Mouse (Mus musculus) brain, embryonic 14.5 days (tissue): Measurements from ENCODE around the gene P4hb. TPM values are rescaled to one million over a fixed set of nuclear protein-coding genes. Genes with fewer than 3 reads are reported as not detected.

ENCODE experiments used
- DNase-seq: peaks from one replicate; pipeline ENCODE4 v3.0.0-alpha.2; 2011; ENCODE audit warnings: low read depth
- CTCF ChIP-seq: fragments of 200-500 bp; IDR thresholded peaks from 2 replicates; pipeline ENCODE4 v1.5.1; 2012; ENCODE audit warnings: inconsistent platforms, mild to moderate bottlenecking, moderate library complexity, borderline replicate concordance; ENCODE audit not compliant: insufficient read depth, insufficient read length; ENCODE audit errors: extremely low read depth
- POLR2A ChIP-seq: fragments of 200-500 bp; IDR thresholded peaks from 2 replicates; pipeline ENCODE4 v1.6.1; 2012; ENCODE audit warnings: mild to moderate bottlenecking, inconsistent platforms, borderline replicate concordance; ENCODE audit not compliant: poor library complexity, insufficient read depth, insufficient read length, severe bottlenecking; ENCODE audit errors: extremely low read depth
- polyA plus RNA-seq: library from polyadenylated mRNA; depleted of rRNA; stranded (reverse); fragments of >200 nt; gene quantifications from 2 replicates; pipeline ENCODE4 v1.2.3, GENCODE M21; 2012; rRNA removed

The P4hb gene
- 162 and 206 TPM in 2 replicates for polyA plus RNA-seq

DNA sequence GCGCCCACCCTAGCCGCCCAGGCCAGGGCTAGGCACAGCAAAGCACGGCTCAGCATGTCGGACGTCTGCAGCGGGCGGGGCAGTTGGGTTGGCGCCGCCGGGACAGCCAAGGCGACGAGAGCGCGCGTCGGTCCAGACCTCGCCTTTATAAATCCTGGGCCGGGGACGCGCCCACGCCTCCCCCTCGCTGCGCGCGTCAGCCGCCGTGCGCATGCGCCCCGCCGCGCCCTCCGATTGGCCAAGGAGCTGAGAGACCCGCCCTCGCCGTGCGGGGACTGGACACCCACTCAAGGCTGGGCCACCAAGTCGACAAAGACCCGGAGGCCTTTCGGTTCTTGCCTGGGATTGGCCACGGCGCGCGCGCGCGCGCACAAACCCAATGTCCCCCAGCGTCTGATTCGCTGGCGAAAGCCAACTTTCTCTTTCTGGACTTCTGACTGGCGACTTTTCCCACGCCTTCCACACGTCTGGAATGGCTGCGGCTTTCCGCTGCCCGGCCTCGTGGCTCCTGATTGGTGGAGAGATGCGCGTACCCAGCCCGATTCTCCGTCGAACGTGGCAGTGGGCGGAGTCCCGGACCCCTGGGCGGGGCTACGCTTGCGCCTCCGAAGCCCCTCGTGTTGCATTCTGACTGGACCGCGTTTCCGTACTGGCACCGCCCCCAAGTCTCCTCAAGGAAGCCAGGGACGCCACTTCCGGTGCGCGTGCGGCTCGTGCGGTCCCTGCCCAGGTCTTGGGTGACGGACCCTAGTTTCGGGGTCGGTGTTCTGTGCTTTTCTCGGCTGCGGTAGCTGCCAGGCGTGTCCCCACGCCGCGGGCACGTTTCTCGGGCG is at the start of gene P4hb:
Gene P4hb, minus strand, starts transcription at position 502 of the 833 bp plus-strand sequence.
- TF ChIP-seq CTCF (no peak), POLR2A (peak; percentile 93)
- DNase-seq = peak; percentile 100

DNA sequence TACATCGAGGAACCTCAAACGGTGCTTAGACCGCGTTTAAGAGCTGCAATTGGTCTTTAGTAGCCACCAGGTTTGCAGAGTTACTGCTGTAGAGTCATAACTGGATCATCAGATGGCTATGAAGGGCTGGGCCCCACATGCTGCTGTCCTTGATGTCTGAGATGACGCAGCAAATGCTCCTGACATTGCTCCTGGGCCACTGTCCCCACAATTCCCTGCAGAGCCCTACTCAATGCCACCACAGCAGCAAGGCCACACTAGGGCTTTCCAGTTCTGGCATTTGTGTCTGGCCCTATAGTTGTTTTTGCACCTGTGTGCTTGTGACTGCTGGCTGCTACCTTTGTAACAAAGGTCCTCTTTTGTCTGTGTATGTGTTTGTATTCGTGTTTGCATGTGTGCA is 49.8 kb upstream of the P4hb start:
- TF ChIP-seq CTCF (no peak), POLR2A (no peak)

DNA sequence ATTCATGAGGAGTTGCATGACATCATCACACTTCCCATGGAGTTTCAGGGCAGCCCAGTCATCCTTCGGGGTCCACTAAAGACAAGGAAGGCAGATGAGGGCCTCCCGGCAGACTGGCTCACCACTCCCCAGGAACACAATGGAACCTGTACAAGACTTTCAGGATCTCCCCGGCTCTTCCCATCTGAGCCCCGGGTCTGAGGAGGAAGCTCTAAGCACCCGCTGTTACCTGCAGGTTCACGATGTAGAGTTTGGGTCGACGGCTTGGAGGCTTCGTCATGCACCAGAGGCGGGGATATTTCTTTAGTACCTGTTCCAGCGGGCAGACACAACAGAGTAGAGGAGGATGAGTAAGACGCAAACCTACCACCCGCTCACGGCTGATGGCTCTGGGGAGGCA is 47.1 kb upstream of the P4hb start:
- no peak for TF ChIP-seq CTCF
- no peak for TF ChIP-seq POLR2A
- no peak for DNase-seq

More for the DNA sequence above, 49.8 kb upstream of the P4hb start:
- no peak for DNase-seq

DNA sequence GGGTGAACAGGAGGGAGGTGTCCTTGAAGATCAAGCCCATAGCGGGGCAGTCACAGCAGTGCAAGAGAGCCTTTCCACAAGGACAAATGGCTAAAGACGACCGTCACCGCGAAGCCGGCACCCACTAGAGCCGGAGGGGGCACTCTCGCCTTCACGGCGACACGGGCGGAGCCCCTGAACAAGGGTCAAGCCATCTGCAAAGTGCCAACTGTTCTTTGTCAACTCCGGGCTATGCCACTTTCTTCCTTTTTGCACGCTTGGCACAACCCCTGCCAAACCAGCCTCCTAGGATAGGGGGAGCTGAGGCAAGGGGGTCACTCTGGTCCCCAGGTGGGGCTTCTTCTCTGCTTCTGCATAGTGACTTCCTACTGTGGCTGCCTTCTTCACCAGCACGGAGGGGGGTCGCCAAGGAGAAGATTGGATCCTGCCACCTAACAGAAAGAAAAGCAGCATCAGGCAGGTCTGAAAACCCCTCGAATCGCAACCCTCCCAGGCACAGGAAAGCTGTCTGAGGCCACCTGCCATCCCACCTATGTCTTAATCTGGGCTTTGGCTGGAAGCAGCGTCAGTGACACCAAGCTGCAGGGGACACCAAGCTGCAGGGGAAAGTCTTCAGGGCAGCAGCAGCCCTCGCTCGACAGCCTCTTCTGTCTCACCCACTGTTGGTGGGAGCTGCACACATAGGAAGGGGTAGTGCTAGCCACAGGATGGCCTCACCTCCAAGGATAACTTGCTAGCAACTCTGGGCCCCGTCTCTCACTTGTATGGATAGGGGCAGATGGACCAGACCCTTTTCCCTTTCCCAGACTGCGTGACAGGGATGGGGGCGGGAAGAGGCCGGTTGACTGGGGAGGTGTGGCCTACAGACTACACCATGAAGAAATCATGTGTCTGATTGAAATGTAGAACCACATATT is 45.8 kb upstream of the P4hb start:
- no peak for DNase-seq
- TF ChIP-seq CTCF = no peak
- no peak for TF ChIP-seq POLR2A

DNA sequence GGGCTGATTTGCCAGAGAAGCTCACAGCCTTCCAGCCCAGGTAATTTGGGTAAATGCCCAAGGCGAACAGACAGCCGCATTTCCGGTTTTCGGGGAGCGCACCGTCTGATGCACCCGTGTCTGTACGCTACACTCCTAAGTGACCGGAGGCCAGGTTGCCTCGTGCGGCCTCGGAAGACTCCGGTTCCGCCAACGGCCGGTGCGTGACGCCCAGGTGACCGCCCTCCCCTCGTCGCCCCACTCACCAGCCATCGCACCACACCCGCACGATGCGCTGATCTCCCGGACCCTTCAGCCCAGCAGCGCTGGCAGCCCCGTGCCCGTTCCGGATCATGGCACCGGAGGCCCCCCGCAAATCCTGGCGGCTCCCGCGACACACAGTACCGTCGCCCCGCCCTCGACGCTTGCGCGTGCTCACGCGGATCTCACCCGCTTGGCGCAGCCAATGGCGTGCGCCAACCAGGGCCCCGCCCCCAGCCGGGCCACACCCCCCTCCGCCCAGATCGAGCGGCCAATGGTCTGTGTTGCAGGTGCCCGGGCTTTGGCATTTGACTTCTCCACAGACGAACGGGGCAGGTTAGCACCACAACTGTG is 44.6 kb upstream of the P4hb start, which contains the start of gene Pcyt2:
Gene Pcyt2, minus strand, starts transcription at position 418 of the 594 bp plus-strand sequence.
- DNase-seq = peak; percentile 95
- no peak for TF ChIP-seq CTCF
- TF ChIP-seq POLR2A = peak; percentile 64; the same call in 1 of the 2 replicates

DNA sequence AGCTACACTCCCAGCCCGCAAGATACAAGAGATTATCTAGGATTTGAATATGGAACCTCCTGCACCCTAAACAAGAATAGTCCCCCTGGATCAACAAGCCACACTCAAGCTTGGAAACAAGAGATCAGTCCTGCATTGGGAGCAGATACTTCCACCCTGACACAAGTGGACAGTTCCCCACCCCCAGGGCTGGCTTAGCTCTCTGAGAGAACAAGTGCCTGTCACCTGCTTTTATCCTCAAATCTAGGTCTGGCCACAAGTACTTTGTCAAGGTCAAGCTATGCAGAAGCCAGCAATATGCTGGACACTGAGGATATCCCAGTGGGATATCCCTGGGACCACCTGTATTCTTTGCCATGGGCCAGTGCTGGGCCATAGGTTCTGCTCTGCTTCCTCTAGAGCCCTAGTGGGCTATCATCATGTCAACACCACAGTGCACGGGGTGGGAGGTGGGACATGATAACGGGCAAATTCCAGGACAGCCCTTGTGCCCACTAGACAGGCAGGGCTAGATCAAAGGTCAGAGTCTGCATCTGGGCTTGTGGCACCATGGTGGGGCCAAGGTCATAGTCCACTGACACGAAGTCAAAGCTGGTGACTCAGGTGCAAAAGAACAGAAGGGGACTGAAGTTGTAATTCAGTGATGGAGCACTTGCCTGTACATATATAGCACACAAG is 43.7 kb upstream of the P4hb start:
- no peak for DNase-seq
- TF ChIP-seq CTCF = no peak

DNA sequence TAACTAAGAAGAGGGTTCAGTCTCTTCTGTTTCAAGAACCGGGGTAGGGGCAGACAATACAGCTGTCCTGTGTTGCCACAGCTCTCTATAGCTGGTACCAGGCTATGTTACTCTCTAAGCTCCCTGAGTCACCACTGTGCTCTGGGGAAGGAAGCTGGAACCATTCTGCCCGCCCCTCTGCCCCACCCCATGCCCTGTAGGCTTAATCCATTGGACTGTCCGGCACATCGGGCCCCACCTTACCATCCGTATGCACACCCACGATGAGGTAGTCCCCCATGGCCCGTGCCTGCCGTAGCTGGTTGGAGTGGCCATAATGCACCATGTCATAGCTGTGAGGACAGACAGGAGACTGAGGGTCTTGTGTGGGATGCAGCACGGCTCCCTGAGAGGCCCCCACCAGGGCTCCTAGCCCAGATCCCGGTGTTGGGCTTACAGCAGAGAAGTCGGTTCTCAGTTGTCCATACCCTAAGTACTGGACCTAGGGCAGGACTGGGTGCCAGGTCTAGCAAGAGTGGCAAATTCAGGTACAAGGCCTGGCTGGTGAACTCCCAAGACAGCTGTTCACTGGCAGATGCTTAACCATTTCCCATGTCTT is 42.7 kb upstream of the P4hb start:
- no peak for DNase-seq

DNA sequence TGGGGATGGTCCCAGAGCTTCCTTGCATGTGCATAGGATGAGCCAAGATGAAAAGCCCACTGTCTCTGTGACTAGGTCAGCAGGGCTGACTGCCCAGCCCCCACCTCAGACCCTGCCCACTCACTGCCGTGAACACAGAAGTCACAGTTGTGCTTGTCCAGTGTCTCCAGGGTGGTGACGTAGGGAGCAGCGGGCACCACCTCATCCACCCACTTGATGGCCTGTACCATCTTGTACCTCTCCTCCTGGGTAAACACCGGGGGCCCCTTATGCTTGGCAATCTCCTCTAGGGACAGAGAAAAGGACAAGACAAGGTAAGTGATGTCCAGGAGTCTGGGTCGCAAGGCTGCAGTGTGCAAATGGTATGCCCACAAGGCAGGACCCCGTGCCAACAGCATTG is 42.1 kb upstream of the P4hb start:
- no peak for DNase-seq
- TF ChIP-seq POLR2A (no peak), CTCF (no peak)

More for the DNA sequence above, 42.7 kb upstream of the P4hb start:
- TF ChIP-seq CTCF (no peak), POLR2A (no peak)

DNA sequence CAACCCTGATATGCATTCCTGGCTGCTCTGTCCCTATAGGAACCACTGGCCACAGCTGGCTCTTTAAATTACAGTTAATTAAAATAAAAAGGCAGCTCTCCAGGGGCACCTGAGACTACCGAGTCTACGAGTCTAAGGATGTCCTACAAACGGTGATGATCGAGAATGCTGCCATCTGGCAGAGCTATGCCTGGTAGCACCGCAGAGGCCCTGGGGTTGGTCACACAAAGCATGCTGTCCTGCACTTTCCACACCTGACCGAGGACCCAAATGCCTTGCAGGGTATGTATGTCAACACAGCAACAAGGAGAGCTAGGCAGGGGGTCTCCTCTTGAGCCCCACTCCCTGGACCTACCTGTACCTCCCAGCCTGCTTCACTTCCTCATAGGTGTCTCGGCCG is 40.9 kb upstream of the P4hb start:
- TF ChIP-seq CTCF (no peak), POLR2A (no peak)
- no peak for DNase-seq

DNA sequence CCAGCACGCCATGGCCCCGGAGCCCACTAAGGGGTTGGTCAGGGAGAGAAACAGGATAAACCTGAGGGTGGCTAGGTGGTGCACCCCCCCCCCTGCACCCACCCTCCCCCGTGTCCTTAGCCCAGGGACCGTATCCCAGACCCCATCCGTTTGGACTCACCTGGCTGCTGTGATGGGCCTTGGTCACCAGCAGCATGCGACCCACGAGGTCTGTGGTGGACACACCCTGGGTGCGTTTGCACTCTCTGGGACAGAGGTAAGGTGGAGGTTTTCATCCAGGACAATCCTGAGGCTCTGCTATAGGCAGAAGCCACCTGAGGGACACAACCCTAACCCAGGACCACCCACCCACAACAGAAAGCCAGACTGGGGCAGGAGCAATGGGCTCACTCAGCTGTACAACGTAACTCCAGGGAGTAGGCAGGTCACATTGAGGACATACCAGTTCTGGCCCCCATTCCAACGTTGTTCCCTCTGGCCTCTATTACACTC is 40.5 kb upstream of the P4hb start:
- TF ChIP-seq POLR2A = no peak
- no peak for TF ChIP-seq CTCF
- no peak for DNase-seq
